Mouse (Mus musculus): ENCODE measurements around the gene Gnas.
"Not testable (repeated sequence)": the region's sequence is repeated elsewhere in the genome, so short reads cannot be mapped to it uniquely, and the experiment has no call there.

Gnas gene

GRCm38 (mm10) chr2:174328926-174329662 is 45.0 kb downstream of the Gnas start:
- no peak for DNase-seq

DNA sequence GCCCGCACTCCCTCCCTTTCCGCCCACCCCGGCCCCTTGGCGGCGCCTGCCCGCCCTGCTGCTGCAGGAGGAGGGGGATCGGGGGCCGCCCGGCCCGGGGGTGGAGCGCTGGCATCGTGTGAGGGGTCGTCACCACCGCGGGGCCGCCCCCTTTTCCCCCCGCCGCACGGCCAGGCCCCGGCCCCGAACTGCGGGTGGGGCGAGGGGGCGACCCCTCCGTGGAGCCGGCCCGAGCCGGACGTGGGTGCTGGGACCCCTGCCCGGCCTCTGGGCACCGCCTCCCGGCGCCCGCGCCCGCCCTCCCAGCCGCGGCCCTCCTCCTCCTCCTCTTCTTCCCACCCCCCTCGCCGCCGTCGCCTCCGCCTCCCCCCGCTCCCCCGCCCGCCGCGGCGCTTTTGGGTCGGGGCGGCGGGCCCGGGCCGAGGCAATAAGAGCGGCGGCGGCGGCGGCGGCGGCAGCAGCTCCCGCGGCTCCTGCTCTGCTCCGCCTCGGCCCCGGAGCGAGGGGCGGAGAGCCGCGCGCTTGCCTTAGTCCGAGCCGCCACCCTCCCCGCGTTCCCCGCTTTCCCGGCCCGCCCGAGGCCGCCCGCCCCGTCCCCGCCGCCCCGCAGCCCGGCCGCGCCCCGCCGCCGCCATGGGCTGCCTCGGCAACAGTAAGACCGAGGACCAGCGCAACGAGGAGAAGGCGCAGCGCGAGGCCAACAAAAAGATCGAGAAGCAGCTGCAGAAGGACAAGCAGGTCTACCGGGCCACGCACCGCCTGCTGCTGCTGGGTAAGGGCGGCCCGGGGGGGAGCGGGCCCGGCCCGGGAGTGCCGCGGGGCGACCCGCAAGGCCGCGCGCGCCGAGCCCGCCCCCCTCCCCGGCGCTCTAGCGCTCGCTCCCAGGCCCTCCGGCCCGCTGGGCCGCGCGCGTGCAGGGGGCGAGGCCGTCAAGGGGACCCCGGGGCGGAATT is 45.8 kb downstream of the Gnas start:
- DNase-seq, result peak; percentile 87

GRCm38 (mm10) chr2:174330616-174331191 is 46.6 kb downstream of the Gnas start:
- peak; percentile 77 for DNase-seq

DNA sequence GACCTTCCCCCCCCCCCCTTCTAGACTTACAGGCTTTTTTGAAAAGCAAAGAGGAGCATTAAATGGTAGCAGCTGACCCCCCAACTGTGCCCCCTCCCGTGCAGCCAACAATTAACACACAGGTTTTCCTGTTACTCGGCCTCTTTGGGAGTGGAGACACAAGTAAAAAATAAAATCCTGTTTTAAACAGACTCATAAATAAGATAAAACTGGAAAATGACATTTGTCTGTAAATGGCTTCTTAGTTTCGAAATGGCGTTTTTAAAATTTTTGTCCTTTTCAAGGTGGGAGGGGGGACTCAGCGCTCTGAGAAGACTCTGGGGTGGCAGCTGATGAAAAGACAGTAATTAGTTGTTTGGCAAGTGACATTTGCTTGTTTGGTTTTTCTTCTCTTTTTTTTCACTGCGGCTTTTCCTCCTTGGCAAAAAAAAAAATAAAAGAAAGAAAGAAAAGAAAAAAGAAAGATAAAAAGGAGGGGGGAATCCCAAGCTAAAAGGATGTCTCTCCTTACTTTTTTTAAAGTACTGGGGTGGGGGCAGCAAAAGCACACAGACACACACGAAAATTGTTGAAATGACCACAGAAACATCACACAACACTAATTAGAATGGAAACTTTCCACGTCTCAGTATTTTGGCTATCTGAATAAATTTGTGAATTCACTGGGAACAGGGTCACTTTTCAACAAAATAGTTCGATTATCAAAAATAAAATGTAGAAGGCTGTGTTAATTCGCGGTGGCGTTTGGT is 47.3 kb downstream of the Gnas start:
- no peak for DNase-seq

DNA sequence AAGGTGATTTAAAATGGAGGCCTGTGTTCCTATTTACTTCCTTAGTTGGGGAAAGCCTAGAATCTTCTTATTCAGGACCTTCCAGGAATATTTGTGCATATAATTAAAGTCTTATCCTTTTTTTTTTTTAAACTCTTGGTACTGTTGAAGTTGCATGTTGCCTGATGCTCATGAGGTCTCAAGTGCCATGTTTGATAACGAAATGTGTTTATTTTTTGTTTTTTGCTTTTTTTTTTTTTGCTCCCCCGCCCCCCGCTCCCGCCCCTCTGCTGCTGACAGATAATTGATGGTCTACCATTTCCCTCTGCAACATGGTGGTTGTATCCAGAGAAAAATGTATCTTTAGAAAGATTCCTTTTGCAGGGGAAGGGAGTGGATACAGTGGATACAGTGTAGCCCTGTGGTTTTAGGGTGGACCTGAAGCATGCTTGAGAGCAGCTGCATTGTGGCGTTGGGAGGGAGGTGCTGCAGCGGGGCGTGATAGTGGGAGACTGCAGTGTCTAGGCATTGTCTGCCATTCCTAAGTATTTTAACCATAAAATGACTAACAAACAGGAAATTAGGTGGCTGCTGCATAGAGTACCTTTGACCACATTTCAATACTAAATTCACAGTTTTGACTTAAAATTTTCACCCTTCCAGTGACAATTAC is 49.2 kb downstream of the Gnas start:
- no peak for DNase-seq

- no peak for DNase-seq
Observed at GRCm38 (mm10) chr2:174334415-174334814, 50.3 kb downstream of the Gnas start.

DNA sequence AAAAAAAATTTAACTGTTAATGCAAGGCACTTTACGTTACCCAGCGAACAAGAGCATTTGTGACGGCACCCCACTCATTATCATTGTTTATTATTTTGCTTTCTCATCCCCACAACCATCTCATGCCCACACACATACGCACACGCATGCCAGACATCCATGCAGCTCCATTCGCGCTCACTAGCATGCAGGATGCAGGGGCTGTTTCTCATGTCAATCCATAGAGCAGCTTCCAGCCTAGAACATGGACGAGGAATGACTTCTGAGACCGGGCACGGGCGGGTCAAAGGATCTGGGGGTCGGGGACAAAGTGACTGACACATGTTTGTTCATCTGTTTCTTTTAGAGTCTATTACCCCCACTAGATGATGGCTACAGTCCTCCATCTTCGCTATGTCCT is 53.2 kb downstream of the Gnas start:
- DNase-seq, result no peak

DNA sequence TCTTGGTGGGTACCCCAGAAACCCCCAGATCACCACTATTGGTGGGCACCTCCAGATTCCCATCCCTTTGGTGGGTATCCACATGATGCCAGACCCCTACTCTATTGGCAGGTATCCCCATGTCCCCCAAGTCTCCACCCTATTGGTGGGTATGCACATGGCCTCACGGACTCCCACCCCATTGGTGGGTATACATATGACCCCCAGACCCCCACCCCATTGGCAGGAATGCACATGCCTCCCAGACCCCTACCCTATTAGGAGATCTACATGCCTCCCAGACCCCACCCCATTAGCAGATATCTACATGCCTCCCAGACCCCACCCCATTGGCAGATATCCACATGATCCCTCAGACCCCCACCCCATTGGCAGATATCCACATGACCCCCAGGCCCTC is 55.6 kb downstream of the Gnas start:
- no peak for DNase-seq

DNA sequence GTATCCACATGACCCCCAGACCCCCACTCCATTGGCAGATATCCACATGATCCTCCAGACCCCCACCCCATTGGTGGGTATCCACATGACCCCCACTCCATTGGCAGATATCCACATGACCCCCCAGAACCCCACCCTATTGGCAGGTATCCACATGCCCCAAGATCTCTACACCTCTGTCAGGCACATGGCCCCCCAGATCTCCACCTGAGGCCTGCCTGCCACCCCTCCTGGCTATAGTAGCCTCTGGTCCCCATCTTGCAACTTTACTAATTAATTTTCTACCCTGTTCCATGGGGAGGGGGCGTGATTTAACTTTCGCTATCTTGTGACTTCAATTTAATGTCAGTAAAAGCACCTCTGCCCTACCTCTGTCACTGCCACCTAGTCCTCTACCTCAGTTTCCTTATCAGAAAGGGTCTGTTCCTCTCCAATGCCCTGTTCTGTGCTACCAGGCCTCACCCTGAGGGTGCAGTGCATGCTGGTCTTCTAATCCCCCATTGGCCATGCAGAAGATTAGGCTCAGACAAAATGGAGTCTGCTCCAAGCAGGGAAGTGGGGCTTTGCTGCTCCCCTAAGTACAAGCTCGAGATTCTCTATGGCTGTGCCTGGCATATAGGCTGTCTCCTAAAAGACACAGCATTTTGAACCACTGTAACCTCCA is 56.2 kb downstream of the Gnas start:
- DNase-seq, result no peak

GRCm38 (mm10) chr2:174340893-174341580 is 56.9 kb downstream of the Gnas start:
- no peak for DNase-seq

GRCm38 (mm10) chr2:174342793-174343400 is 58.8 kb downstream of the Gnas start:
- DNase-seq, result no peak

DNA sequence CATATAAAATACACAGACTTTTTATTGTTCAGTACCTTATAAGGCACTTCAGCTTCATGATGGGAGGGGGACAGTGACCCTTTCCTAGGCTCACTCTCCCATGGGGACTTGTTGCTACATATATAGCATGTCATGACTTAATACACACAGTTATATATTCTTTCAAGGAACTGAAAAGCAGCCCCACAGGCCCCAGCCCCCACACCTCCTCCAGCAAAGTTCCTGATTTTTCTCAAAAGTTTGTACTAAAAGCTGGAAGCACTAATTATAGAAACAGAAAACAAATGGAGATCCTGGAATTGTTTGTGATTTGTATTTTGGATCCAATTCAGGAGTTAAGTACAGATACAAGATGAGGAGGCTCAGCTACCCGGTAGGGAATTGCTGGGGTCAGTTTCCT is 59.4 kb downstream of the Gnas start:
- no peak for DNase-seq

GRCm38 (mm10) chr2:174344003-174344655 is 60.0 kb downstream of the Gnas start:
- peak; percentile 86 for DNase-seq

- no peak for DNase-seq
Observed at GRCm38 (mm10) chr2:174344996-174345395, 60.9 kb downstream of the Gnas start.

DNA sequence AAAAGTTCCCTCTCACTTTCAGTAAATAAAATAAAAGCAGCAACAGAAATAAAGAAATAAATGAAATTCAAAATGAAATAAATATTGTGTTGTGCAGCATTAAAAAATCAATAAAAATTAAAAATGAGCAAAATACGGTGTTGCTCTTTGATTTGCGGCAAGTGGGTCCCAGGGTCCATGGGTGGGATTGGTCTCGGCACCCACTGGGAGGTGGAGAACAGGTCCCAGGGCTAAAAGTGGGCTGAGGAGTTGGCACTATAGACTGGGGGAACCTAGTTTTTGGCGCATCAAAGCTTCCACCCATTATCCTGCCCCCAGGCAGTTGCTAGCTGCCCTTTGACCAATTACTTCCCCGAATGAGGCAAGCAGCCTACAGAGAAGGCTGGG is 62.5 kb downstream of the Gnas start, which contains the start of gene Gm20721:
Gene Gm20721, minus strand, starts transcription at position 101 of the 387 bp plus-strand sequence.
- no peak for DNase-seq

- not testable (repeated sequence) for DNase-seq
Observed at GRCm38 (mm10) chr2:174346999-174347668, 63.0 kb downstream of the Gnas start.

DNA sequence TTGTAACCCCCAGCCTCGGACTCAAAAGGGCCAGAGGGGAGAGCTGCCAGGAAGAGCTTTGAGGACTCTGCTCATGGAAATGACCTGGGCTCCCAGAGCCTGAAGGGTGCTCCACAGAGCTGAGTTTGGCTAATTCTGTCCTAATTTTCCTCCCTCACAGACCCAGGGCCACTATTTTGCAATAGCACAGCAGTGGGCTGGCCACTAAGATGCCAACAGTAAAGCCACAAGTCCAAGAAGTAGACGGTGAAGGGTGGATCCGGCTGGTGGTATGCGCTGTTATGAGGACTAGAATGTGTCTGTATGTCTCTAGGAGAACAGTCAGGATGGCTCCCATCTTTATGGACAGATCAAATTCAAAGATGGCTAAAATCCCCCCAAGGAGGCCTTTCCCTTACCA is 74.4 kb downstream of the Gnas start:
- DNase-seq, result no peak

DNA sequence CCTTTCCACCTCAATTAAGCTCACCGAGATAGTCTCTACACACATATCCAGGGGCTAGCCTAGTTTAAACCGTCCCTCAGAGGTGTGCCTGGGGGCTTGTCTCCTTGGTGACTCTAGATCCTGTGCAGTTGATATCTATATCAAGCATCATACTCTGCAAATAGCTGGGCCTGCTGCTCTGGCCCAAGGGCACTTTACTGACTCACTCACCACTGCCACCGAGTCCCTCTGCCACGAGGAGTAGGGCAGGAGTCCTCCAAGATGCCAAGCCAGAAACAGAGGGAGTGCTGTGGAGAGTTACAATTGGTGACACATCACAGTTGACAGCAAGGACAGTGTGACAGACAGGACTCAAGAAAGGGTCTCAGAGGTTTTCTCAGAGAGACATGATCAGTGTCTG is 75.5 kb downstream of the Gnas start:
- no peak for DNase-seq

GRCm38 (mm10) chr2:174366571-174366970 is 82.5 kb downstream of the Gnas start:
- no peak for DNase-seq
